Mouse (Mus musculus): Measurements from ENCODE around the gene Stk10.

Gene Stk10

DNA sequence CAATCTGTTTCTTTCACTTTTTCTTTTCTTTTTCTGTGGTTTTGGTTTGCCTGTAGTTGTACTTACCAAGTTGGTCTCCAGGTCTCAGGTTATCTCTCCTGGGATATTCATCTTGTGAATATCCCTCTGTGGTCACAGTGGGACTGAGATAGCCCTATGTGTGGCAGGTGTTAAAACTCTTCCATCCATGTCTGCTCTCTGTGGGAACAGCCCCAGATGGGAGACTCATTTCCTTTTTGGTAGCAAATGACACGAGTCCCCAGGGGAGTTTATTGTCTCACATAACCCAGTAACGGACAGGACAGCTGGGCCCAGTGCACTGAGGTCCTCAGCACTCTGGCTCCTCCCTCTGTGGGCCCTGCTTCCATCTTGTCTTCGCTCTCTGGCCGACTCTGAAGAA, 17.0 kb downstream of the Stk10 start:
- no peak for DNase-seq (ENCODE audit: low spot score in 2 of 2)

DNA sequence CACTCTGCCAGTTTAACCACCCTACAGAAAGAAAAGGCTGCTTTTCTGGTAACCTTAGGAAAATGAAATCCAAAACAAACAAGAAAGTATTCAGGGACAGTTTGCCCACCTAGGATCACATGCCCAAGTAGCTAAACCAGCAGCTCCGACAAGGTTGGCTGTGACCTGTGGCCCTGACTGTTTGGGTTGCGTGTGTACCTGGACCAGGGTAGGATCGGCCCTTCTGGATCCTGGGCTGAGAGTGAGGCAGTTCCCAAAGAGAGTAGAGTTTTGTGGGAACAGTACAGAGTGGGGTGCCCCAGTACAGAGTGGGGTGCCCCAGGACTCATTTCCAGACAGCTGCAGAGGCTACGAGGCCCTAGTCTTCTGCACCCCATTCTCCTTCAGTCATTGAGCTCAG, 18.0 kb downstream of the Stk10 start:
- DNase-seq (ENCODE audit: low spot score in 2 of 2) = no peak

DNA sequence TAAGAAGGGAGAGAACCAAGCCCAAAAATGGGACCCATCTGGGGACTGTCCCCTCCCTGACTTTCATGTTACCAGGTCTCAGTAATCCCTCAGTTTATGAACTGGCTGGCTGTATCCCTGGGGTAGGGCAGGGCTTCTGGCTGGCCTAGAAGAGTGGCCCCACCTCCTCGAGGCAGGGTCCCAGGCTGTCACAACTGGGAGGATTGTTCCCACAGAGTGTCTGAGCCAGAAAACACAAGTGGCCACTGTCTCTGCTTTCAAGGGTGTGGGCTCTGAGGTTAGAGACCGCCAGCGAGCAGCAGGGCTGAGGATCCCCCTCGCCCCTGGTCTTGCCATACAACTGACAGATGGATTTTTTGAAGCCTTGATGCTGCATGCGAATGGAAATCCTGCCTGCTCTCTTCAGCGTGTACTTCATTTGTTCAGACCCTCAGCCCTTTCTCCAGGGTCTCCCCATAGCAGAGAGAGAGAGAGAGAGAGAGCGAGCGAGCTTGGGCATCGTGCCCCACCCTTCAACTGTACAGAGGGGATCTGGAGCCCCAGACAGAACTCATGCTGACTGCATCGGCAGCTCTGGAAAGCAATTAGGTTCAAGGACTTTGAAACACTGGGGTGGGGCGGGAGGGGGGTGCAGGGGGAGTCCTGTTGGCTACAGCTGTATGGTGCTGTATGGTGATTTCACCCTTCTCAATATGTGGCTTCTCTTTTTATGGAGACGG, 18.6 kb downstream of the Stk10 start:
- no peak for DNase-seq (ENCODE audit: low spot score in 2 of 2)

DNA sequence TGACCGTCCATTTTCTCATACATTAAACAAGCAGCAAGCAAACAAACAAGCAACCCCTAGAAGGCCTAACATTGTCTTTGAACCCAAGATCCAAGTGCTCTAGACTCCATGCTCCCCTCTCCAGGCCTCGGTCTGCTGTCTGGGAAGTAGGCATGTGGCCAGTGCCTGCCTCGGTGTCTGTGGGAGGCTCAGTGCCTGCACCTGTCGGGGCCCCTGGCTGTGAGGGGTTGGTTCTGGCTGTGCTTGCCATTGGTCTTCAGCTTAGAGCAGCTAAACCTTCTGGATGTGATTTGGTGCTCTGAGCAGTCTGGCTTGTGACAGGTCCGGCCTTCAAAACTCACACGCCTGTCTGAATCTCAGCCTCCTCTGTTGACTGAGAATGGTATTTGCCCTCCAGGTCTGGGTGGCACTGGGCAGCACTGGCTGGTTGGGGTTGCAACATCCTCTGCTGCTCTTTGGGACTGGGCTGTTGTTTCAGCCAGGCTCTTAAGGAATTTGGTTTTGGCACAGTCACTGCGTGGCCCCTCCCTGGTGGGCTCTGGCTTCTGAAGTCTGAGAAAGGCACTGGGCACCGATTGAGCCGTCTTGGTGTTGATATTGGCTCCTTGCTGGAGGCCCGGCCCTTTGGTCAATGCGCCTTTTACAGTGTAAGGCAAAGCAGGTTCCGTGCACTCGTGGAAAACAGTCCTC, 19.4 kb downstream of the Stk10 start:
- DNase-seq (ENCODE audit: low spot score in 2 of 2) = no peak

DNA sequence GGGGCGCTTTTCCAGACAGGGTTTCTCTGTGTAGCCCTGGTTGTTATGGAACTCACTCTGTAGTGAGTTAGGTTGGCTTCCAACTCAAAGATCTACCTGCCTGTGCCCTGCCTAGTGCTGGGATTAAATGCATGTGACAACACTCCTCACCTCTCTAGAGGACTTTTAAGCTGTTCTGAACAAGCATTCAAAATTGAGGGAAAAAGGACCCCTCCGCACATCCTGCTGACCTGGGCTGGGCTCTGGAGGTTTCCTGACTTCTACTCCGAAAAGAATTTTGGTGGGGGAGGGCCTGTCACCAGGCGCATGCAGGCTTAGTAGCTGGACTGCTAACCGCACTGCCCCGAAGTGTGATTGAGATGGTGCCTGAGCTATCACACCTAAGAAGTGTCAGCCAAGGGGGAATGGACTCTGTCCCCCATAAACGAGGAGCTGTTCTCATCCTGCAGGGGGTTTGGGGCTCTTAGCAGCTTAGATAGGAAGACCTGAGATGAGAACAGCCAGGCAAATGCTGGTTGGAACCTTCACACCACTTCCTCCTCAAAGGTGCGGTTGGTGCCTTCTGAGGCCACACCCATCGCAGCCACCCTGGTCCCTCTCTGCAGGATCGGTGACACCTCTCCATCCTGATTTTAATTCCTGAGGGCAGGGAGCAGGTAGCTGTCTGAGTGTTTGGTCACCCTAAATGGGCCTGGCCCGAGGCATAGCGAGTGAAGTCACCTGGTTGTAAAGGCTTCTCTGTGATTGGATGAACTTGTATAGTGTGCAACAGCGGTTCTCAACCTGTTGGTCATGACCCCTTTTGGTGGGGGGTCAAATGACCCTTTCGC, 20.4 kb downstream of the Stk10 start:
- no peak for DNase-seq (ENCODE audit: low spot score in 2 of 2)

DNA sequence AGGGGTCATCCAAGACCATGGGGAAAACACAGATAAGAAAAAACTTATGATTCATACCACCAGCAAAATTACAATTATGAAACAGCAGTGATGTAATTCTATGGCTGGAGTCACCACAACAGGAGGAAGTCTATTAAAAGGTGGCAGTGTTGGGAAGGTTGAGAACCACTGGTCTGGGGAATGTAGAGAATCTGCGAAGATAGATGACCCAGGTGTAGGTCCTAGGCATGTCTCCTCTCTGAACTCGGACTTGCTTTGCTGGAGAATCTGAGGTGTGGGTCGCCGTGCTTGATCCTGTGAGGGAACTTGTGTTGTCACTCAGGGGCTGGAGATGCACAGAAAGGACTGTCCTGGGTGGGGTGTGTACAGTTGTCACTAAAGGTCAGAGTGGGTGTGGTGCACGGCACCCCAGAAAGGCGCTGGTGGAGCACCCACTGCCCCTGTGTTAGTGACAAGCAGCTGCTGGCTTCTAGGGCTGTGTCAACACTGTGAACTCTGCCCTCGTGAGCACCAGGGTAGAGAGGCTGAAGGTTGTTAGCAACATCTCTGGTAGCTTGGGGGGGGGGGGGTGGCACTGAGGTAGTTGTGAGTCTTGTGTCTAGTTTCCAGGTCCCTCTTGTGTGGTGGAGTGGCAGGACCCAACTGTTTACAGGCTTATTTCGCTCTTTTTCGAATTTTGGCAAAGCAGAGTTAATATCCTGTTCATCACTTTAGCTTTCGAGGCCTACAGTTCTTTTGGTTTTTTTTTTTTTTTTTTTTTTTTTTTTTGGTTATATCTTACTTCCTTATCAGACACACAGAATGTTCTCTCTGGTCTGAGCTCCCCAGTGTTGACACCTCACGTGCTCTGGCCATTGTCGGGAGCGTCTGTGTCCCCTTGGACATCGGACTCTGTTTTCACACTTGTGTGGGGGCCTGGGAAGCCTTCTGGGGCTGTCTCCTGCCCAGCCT, 21.3 kb downstream of the Stk10 start:
- no peak for DNase-seq (ENCODE audit: low spot score in 2 of 2)

DNA sequence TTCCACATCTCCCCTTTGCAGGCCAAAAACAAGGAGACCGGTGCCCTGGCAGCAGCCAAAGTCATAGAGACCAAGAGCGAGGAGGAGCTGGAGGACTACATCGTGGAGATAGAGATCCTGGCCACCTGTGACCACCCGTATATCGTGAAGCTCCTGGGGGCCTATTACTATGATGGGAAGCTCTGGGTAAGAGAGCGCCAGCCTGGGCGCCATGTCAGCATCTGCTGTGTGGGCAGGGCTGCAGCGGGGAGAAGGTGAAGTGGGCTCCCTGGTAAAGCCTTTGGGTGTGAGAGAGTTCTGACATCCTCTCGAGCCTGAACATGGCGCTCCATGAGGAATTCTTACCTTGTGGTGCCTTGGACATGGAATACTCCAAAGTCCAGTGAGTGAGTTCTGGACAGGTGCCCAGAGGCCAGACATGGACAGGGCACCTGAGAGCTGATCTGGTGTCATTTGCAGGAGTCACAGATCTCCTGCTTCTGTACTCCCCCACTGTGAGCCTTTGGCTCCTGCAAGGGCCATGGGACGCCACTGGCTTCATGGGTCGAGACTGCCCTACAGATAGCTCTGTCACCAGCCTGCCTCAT, 22.1 kb downstream of the Stk10 start:
- DNase-seq (ENCODE audit: low spot score in 2 of 2) = no peak

DNA sequence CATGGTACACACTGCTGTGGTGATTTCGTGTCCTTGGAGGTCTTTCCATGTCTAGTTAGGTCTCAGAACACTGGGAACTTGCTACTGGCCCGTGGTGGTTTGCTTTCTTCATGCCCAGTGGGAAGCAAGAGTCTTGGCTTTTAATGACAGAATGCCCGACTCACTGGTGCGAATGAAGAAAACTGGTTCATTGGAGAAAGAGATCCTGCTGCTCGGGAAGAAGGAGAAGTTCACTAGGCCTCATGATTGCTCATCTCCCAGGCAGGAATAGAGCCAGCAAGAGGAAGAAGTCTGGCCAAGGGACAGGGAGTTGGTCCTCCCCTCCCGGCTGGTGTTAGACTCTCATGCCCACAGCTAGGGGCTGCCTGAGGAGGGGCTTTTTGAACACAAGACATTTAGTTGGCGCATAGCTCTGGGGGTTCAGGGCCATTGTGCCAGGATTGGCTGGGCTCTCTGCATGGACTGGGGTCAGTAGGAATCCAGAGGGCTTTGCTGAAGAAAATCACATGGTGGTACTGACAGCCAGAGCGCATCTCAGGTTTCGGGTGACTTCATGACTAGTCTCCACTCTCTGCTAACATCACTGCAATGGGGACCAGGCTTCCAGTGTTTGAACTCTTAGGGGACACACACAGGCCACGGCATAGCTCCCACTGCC, 23.4 kb downstream of the Stk10 start:
- no peak for DNase-seq (ENCODE audit: low spot score in 2 of 2)

DNA sequence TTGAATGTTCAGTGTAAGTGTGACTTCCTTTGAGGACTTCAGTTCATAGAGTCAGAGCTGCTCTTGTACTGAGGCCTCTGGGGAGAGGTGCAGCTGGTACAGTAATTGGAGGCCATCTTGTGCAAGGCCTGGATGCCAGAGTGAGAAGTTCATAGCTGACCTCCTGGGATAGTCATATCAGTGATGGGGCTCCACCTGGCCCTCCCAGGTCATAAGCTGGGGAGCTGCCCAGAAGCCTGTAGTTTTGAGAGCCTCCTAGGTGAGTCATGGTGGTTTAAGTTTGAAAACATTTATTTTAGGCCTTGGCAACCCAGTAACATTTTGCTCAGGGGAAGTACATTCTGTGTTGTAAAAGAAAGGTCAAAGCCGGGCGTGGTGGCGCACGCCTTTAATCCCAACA, 24.9 kb downstream of the Stk10 start:
- no peak for DNase-seq (ENCODE audit: low spot score in 2 of 2)

DNA sequence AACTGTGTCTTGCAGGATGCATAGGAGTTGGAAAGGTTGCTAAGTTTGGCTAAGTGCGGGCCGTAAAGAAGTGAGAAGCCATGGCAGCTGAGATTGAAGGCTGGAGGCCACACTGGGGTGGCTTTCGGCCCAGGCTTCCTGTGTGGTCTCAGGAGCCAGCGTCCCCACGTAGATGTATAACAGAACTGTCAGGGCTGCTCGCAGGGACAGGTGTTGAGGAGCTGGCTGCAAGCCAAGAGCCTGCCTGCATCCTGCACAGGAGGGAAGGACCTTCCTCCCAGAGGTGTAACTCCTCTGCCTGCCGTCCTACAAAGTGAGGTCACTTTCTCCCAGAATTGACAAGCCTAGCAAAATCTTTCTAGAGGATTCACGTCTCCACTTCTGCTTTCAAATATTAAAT, 25.6 kb downstream of the Stk10 start:
- DNase-seq (ENCODE audit: low spot score in 2 of 2) = no peak

DNA sequence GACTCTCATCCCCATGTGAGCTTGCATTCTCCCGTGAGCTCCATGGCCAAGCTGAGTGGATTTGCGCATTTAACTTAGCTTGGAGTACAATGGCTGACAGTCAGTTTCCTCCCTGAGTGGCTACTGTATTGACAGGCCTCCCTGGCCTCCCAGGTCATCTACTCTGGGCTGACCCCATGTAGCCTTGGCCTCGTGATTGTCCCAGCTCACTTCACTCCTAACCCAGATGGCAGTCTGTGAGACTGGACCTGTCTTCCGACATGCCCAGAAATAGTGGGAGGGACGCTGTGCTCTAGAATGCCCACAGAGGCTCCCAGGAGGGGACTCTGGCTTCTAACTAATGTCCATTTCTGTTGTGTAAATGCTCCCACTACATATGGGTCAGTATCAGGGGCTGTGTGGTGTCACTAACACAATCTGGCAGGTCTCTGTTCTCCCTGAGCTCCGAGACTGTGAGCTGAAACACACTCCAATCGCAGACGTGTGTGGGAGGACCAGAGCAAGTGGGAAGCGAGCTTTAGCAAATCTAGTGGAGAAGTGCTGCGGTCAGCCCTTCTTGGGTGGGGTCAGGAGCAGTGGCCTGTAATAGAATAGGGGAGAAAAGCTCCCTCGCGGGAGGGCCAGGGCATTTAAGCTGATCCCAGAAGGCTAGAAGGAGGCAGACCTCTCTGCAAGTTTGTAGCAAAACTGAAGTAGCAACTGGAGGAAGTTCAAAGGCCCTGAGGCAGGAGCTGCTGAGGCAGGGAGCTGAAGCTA, 27.1 kb downstream of the Stk10 start:
- DNase-seq (ENCODE audit: low spot score in 2 of 2) = no peak

DNA sequence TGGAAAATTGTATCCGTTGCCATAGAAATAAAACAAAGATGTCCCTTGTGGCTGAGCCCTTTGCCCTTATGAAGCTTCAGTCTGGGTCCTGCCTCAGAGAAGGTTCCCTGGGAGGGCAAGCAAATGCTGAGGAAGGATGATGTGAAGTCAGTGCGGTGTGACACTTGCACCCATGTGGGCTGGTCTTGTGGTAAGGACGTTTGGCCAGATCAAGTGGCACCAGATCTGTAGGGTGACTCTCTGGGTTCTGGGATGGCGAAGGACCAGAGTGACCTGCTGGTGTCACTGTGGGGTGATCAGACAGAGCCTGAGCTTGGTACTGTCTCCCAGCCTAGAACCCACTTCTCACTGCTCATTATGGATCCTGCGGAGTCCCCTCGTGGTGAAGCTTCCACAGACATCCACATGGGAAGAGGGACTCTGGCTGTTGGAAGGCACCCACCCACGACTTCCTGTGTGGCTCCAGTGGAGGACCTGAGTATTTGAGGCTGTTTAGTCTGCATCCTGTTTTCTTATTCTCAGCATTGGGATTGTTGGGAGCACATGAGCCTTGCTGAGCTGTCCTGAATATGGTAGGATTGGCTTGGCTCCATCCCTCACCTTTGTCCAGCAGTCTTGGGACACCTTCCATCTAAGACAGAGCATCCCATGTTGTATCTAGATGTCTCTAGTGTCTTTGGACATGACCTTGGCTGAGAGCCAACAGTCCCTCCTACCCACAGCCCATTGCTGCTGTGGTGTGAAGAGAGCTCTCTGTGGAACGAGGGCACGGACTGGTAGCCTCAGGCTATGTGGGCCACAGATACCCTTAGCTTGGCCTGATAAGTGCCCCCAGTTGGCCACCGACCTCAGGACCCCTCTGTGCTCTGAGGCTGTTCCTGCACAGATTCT, 28.6 kb downstream of the Stk10 start:
- no peak for DNase-seq (ENCODE audit: low spot score in 2 of 2)

DNA sequence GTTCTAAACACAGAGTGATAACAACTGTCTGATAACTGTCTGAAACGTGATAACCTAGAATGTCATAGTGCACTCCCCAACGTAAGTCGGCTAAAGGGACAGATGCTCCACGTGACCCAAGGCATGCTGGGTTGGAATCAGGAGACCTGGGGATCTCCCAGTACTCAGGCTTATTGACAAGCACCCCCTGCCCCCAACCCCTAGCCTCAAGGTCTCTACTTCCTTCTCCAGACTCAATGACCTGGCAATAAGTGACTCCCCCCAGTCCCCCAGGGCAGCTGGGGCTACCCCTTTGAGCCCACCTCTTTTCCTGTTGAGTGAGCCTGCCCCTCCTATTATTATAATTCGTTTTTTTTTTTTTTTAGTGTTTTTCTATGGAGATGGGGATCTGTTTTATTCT, 29.6 kb downstream of the Stk10 start:
- no peak for DNase-seq (ENCODE audit: low spot score in 2 of 2)

DNA sequence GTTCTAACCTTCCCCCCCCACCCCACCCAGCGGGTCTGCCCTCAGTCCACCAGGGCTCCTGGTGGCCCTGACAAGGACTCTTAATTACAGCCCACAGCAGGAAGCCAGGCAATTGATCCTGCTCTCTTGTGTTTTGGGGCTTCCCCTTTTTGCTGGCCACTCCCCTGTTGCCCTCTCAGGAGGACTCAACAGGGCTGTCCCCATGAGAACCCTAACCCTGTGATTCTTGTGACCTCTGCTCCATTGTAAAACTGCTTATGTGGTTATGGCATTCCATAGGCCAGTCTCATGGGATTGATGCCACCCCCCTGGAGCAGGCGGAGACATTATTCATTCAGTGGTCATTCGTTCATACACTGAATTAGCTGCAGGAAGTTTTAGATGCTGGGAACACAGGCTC, 30.6 kb downstream of the Stk10 start:
- no peak for DNase-seq (ENCODE audit: low spot score in 2 of 2)

DNA sequence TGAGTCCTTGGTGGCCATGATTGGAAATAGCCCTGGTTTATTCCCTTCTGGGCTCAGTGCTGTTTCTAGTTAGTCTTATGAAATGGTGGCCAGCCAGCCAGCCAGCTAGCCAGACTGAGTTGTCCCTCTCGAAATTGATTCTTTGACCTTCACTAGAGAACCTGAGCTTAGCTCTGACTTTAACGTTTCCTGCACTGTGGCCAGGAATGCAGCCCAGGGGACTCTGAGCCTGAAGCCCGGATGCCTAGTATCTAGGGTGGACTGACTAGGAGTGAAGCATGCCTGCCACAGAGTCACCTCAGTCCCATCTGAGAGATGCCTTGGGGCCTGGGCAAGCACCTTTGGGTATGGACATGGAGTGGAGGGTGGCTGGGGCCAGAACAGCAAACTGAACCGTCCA, 31.5 kb downstream of the Stk10 start:
- no peak for DNase-seq (ENCODE audit: low spot score in 2 of 2)

DNA sequence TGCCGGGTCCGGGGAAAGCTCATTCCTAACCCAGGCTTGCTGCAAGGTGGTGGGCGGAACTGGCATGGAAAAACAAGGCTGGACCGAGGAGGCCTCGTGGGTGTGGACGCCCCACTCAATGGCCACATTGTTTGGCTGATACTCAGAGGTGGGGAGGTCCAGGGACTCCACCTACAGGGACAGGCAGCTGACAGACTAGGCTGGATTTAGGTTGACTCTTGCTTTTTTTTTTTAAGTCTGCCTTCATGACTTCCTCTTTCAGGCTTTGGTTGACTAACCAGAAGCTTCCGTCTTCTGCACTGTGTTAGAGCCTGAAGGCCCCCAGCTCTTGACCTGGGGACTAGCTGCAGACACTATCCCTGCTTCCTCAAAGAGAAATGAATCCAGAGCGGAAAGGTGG, 32.0 kb downstream of the Stk10 start:
- DNase-seq (ENCODE audit: low spot score in 2 of 2) = no peak

DNA sequence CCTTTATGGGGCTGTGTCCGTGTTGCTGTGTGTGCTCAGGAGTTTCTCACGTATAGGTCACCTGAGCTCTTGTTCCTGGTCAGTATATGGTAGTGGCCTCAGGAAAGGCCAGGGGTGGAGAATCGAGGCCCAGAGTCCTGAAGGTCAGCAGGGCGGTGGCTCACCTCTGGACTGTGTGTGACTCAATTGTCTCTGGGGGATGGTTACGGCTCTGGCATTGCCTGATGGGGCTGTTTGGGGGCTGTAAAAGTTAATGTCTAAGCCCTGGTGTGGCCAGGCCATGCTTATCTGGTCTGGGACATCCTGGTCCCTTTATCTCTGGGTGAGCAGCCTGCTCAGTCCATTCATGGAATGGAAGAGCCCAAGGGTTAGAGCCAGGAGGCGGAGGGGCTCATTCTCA, 33.1 kb downstream of the Stk10 start:
- DNase-seq (ENCODE audit: low spot score in 2 of 2) = no peak

DNA sequence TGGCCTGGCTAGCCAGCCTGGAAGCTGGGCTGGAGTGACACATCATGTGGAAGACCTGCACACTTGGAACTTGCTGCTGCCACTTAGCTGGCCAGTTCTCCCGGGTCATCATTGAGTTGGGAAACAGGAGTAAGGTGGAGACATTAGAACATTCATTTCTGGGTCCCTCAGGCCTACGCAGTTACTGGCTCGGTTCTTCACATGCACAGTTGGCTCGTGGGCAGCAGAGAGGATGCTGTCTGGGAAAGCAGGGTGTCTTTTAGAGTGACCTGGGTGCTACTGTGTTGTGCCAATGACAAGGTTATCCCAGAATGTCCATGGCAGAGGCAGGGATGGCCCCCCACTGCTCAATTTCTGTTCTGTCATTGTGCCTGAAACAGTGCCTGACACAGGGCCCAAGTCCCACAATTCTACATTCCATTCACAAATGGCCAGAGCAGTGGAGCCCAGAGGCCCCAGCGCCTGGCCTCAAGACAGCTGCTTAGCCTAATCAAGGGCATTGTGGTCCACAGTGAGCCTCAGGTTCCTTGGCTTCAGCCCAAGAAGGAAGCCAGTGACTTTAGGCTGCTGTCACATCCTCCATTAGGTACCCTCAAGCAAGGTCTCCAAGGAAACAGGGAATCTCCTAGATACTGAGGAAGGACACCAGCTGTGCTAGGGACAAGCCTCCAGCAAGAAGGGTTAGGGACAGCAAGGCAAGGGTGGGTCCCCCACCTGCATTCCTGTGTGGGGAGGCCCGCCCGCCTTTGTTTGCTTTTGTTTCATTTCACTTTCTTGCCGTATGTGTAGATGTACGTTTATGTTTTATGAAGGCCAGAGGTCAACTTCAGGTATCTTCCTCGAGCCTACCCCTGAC, 34.1 kb downstream of the Stk10 start:
- no peak for DNase-seq (ENCODE audit: low spot score in 2 of 2)

Data from frontal cortex, postnatal 25 days (tissue).